Mouse (Mus musculus) cortical plate, adult 2 months (tissue): ENCODE results near the gene H2-T24.

Experiments used
- CTCF ChIP-seq: fragments of 200-500 bp; IDR thresholded peaks from 2 replicates; pipeline ENCODE4 v1.5.1; 2011; ENCODE audit warnings: mild to moderate bottlenecking, control low read depth, low read length; ENCODE audit not compliant: insufficient read depth; ENCODE audit errors: extremely low read depth
- POLR2A ChIP-seq: fragments of 200-500 bp; IDR thresholded peaks from 2 replicates; pipeline ENCODE4 v1.6.1; 2011; ENCODE audit warnings: mild to moderate bottlenecking, low read length, control low read depth; ENCODE audit not compliant: insufficient read depth; ENCODE audit errors: extremely low read depth

- TF ChIP-seq CTCF = no peak
- no peak for TF ChIP-seq POLR2A
These were observed 19.1 kb downstream of the H2-T24 start for GRCm38 (mm10) chr17:36001121-36001897.
